Mouse (Mus musculus) liver, embryonic 15.5 days (tissue): ENCODE results near the gene Shc4. TPM values are rescaled to one million over a fixed set of nuclear protein-coding genes. Genes with fewer than 3 reads are reported as not detected.

Experiments used
- ATAC-seq: fragments of 200-750 bp; cut with Nextera tagmentation; 2 replicates; pipeline ENCODE4 v1.8.0; 2017; ENCODE audit warnings: moderate number of reproducible peaks, mild to moderate bottlenecking, moderate library complexity; ENCODE audit not compliant: insufficient read depth
- H3K27ac ChIP-seq: fragments of 300-500 bp; sonication (generic); replicated peaks from 2 replicates; pipeline ENCODE4 v1.5.1; 2015; ENCODE audit warnings: mild to moderate bottlenecking, inconsistent platforms
- H3K27me3 ChIP-seq: fragments of 300-500 bp; sonication (generic); 2 replicates; pipeline ENCODE4 v1.6.1; 2015; ENCODE audit warnings: mild to moderate bottlenecking, inconsistent platforms
- H3K36me3 ChIP-seq: fragments of 300-500 bp; sonication (generic); replicated peaks from 2 replicates; pipeline ENCODE4 v1.6.1; 2015; ENCODE audit warnings: moderate library complexity, mild to moderate bottlenecking, inconsistent platforms
- H3K4me1 ChIP-seq: fragments of 300-500 bp; sonication (generic); replicated peaks from 2 replicates; pipeline ENCODE4 v1.6.1; 2015; ENCODE audit warnings: inconsistent platforms
- H3K4me2 ChIP-seq: fragments of 300-500 bp; sonication (generic); 2 replicates; pipeline ENCODE4 v1.6.1; 2015; ENCODE audit warnings: moderate library complexity, mild to moderate bottlenecking, inconsistent platforms
- H3K4me3 ChIP-seq: fragments of 300-500 bp; sonication (generic); replicated peaks from 2 replicates; pipeline ENCODE4 v1.5.1; 2015; ENCODE audit warnings: mild to moderate bottlenecking, inconsistent platforms
- H3K9ac ChIP-seq: fragments of 300-500 bp; sonication (generic); 2 replicates; pipeline ENCODE4 v1.6.1; 2015; ENCODE audit warnings: moderate library complexity, mild to moderate bottlenecking, inconsistent platforms
- H3K9me3 ChIP-seq: fragments of 300-500 bp; sonication (generic); replicated peaks from 2 replicates; pipeline ENCODE4 v1.6.1; 2016; ENCODE audit warnings: inconsistent platforms
- WGBS: fragments of 180-500 bp; shearing (Covaris S2); methylation state at CpG from one replicate; pipeline ENCODE4 v1.1.7; 2015; ENCODE audit warnings: mixed read lengths; ENCODE audit not compliant: insufficient replicate concordance; 5-methylcytosine and 5-hydroxymethylcytosine counted together
- polyA plus RNA-seq: library from polyadenylated mRNA; unstranded; fragments of >200 nt; fragmentation: Nextera tagmentation; extraction: Ambion mirVana; gene quantifications from 2 replicates; pipeline ENCODE4 v1.2.1, GENCODE M21; 2015

Gene Shc4
- polyA plus RNA-seq, 1 experiment from 2014 or later, result 0.83 TPM

- WGBS, result 84% methylated on average over 3 of the region's 3 CpGs
- ATAC-seq, result no peak
Observed at GRCm38 (mm10) chr2:125602970-125603369, 121.0 kb downstream of the Shc4 start.

GRCm38 (mm10) chr2:125598958-125599357, 125.0 kb downstream of the Shc4 start:
- H3K4me2 ChIP-seq, result no peak overlapping the region
- no peak overlapping the region for H3K4me3 ChIP-seq
- H3K27ac ChIP-seq, result no peak overlapping the region
- no peaks in the 10 kb centered on the region for H3K27me3 ChIP-seq
- ATAC-seq, result no peak
- H3K9me3 ChIP-seq, result no peaks in the 10 kb centered on the region
- WGBS, result 81% methylated on average over 4 of the region's 4 CpGs
- H3K36me3 ChIP-seq, result peaks cover 92% of the 10 kb centered on the region
- no peak overlapping the region for H3K9ac ChIP-seq
- H3K4me1 ChIP-seq, result no peaks in the 10 kb centered on the region

More at GRCm38 (mm10) chr2:125602970-125603369, 121.0 kb downstream of the Shc4 start:
- Histone ChIP-seq H3K9ac (no peak overlapping the region), H3K27ac (no peak overlapping the region), H3K4me3 (no peak overlapping the region), H3K27me3 (no peaks in the 10 kb centered on the region), H3K4me1 (no peaks in the 10 kb centered on the region), H3K4me2 (no peak overlapping the region), H3K36me3 (peaks cover 97% of the 10 kb centered on the region), H3K9me3 (no peaks in the 10 kb centered on the region)

- 81% methylated on average over 6 of the region's 6 CpGs for WGBS
- Histone ChIP-seq H3K36me3 (peaks cover 92% of the 10 kb centered on the region), H3K4me2 (no peak overlapping the region), H3K4me1 (no peaks in the 10 kb centered on the region), H3K27ac (no peak overlapping the region), H3K4me3 (no peak overlapping the region), H3K9ac (no peak overlapping the region), H3K9me3 (no peaks in the 10 kb centered on the region), H3K27me3 (no peaks in the 10 kb centered on the region)
- no peak for ATAC-seq
Observed at GRCm38 (mm10) chr2:125598251-125598650, 125.7 kb downstream of the Shc4 start.

- Histone ChIP-seq H3K36me3 (peaks cover 88% of the 10 kb centered on the region), H3K4me3 (no peak overlapping the region), H3K27me3 (no peaks in the 10 kb centered on the region), H3K4me1 (no peaks in the 10 kb centered on the region), H3K9me3 (no peaks in the 10 kb centered on the region), H3K4me2 (no peak overlapping the region), H3K27ac (no peak overlapping the region), H3K9ac (no peak overlapping the region)
- ATAC-seq, result no peak
- WGBS, result 88% methylated on average over 12 of the region's 12 CpGs
Observed at GRCm38 (mm10) chr2:125594786-125595185, 129.2 kb downstream of the Shc4 start.

GRCm38 (mm10) chr2:125594072-125594471, 129.9 kb downstream of the Shc4 start:
- Histone ChIP-seq H3K4me1 (no peaks in the 10 kb centered on the region), H3K36me3 (peaks cover 87% of the 10 kb centered on the region), H3K27me3 (no peaks in the 10 kb centered on the region), H3K9ac (no peak overlapping the region), H3K9me3 (no peaks in the 10 kb centered on the region), H3K27ac (no peak overlapping the region), H3K4me3 (no peak overlapping the region), H3K4me2 (no peak overlapping the region)
- no peak for ATAC-seq
- WGBS, result 75% methylated on average over 6 of the region's 6 CpGs

GRCm38 (mm10) chr2:125591895-125592294, 132.1 kb downstream of the Shc4 start:
- H3K27me3 ChIP-seq, result no peaks in the 10 kb centered on the region
- H3K9ac ChIP-seq, result no peak overlapping the region
- no peak for ATAC-seq
- no peaks in the 10 kb centered on the region for H3K9me3 ChIP-seq
- no peaks in the 10 kb centered on the region for H3K4me1 ChIP-seq
- no peak overlapping the region for H3K4me2 ChIP-seq
- WGBS, result 85% methylated on average over 4 of the region's 4 CpGs
- no peak overlapping the region for H3K27ac ChIP-seq
- peaks cover 92% of the 10 kb centered on the region for H3K36me3 ChIP-seq
- no peak overlapping the region for H3K4me3 ChIP-seq

- ATAC-seq, result no peak
- Histone ChIP-seq H3K4me3 (no peak overlapping the region), H3K9me3 (no peaks in the 10 kb centered on the region), H3K27ac (no peak overlapping the region), H3K9ac (no peak overlapping the region), H3K27me3 (no peaks in the 10 kb centered on the region), H3K4me1 (no peaks in the 10 kb centered on the region), H3K4me2 (no peak overlapping the region), H3K36me3 (peaks cover 90% of the 10 kb centered on the region)
- WGBS, result 43% methylated on average over 12 of the region's 12 CpGs
Observed at GRCm38 (mm10) chr2:125589287-125589686, 134.7 kb downstream of the Shc4 start.

- no peak overlapping the region for H3K4me3 ChIP-seq
- no peak overlapping the region for H3K4me2 ChIP-seq
- peaks cover 88% of the 10 kb centered on the region for H3K36me3 ChIP-seq
- H3K9ac ChIP-seq, result no peak overlapping the region
- H3K27ac ChIP-seq, result no peak overlapping the region
- no peaks in the 10 kb centered on the region for H3K9me3 ChIP-seq
- H3K4me1 ChIP-seq, result no peaks in the 10 kb centered on the region; the same call in 1 of the 2 replicates
- WGBS, result 45% methylated on average over 5 of the region's 5 CpGs
- no peaks in the 10 kb centered on the region for H3K27me3 ChIP-seq
- peak; percentile 71 for ATAC-seq
Observed at GRCm38 (mm10) chr2:125581081-125581480, 142.9 kb downstream of the Shc4 start.

GRCm38 (mm10) chr2:125577670-125578069, 146.3 kb downstream of the Shc4 start:
- no peak for ATAC-seq
- WGBS, result 77% methylated on average over 4 of the region's 4 CpGs
- no peak overlapping the region for H3K9ac ChIP-seq
- no peaks in the 10 kb centered on the region for H3K27me3 ChIP-seq
- H3K36me3 ChIP-seq, result peaks cover 90% of the 10 kb centered on the region
- no peaks in the 10 kb centered on the region; the same call in 1 of the 2 replicates for H3K4me1 ChIP-seq
- no peak overlapping the region for H3K4me3 ChIP-seq
- H3K4me2 ChIP-seq, result no peak overlapping the region
- H3K9me3 ChIP-seq, result no peaks in the 10 kb centered on the region
- no peak overlapping the region for H3K27ac ChIP-seq

Other genes with a start within 250 kb of the Shc4 start
- 0.03 and 0.08 TPM in 2 replicates for gene Gm9913, start 219.1 kb downstream of the Shc4 start, polyA plus RNA-seq
- 1.1 and 1.2 TPM in 2 replicates for gene Fbn1, start 216.2 kb downstream of the Shc4 start, polyA plus RNA-seq
- gene Cep152, start 99.0 kb downstream of the Shc4 start, polyA plus RNA-seq, result 4.2 and 4.5 TPM in 2 replicates
- gene Eid1, start 51.1 kb downstream of the Shc4 start, polyA plus RNA-seq, result 34.4 and 37.1 TPM in 2 replicates
- 4.5 and 5.4 TPM in 2 replicates for gene Secisbp2l, start 58.7 kb upstream of the Shc4 start, polyA plus RNA-seq
- 9.3 and 9.5 TPM in 2 replicates for gene Galk2, start 135.0 kb upstream of the Shc4 start, polyA plus RNA-seq
- gene Cops2, start 135.0 kb upstream of the Shc4 start, polyA plus RNA-seq, result 36.2 and 39.5 TPM in 2 replicates